Mouse (Mus musculus): ENCODE results near the gene Fig4.

GRCm38 (mm10) chr10:41204191-41204590, 98.9 kb downstream of the Fig4 start:
- no peak for TF ChIP-seq CHD2 (IDR thresholded peaks at IDR 0.05; ENCODE audit: low read depth, low read length)
- no peak for TF ChIP-seq MAFK (IDR thresholded peaks at IDR 0.05; ENCODE audit: insufficient read depth, low read depth, low read length)
- no peak for TF ChIP-seq ZC3H11A (IDR thresholded peaks at IDR 0.05; ENCODE audit: borderline replicate concordance, low read depth, low read length)
- no peak for TF ChIP-seq HCFC1 (IDR thresholded peaks at IDR 0.05; ENCODE audit: borderline replicate concordance, insufficient read depth, low read length)
